Mouse (Mus musculus) limb, embryonic 13.5 days (tissue): ENCODE measurements around the gene Ube2r2. TPM values are rescaled to one million over a fixed set of nuclear protein-coding genes. Genes with fewer than 3 reads are reported as not detected.
A peak's percentile ranks its signal among the peaks of the same experiment; 100 is the strongest.

Experiments
- ATAC-seq: fragments of 200-750 bp; cut with Nextera tagmentation; 2 replicates; pipeline ENCODE4 v1.8.0; 2017; ENCODE audit warnings: low read depth, moderate number of reproducible peaks, moderate TSS enrichment; ENCODE audit not compliant: low FRiP score
- H3K27ac ChIP-seq: fragments of 300-500 bp; sonication (generic); 2 replicates; pipeline ENCODE4 v1.5.1; 2015; ENCODE audit warnings: inconsistent platforms, mild to moderate bottlenecking, moderate library complexity
- H3K27me3 ChIP-seq: fragments of 300-500 bp; sonication (generic); 2 replicates; pipeline ENCODE4 v1.6.1; 2015; ENCODE audit warnings: mild to moderate bottlenecking, inconsistent platforms
- H3K36me3 ChIP-seq: fragments of 300-500 bp; sonication (generic); 2 replicates; pipeline ENCODE4 v1.6.1; 2015; ENCODE audit warnings: inconsistent platforms, mild to moderate bottlenecking, moderate library complexity
- H3K4me1 ChIP-seq: fragments of 300-500 bp; sonication (generic); 2 replicates; pipeline ENCODE4 v1.6.1; 2015; ENCODE audit warnings: inconsistent platforms
- H3K4me2 ChIP-seq: fragments of 300-500 bp; sonication (generic); replicated peaks from 2 replicates; pipeline ENCODE4 v1.6.1; 2015; ENCODE audit warnings: inconsistent platforms, mild to moderate bottlenecking, moderate library complexity
- H3K4me3 ChIP-seq: fragments of 300-500 bp; sonication (generic); 2 replicates; pipeline ENCODE4 v1.5.1; 2015; ENCODE audit warnings: moderate library complexity, mild to moderate bottlenecking, inconsistent platforms
- H3K9ac ChIP-seq: fragments of 300-500 bp; sonication (generic); 2 replicates; pipeline ENCODE4 v1.6.1; 2015; ENCODE audit warnings: mild to moderate bottlenecking, inconsistent platforms
- H3K9me3 ChIP-seq: fragments of 300-500 bp; sonication (generic); 2 replicates; pipeline ENCODE4 v1.6.1; 2016; ENCODE audit warnings: inconsistent platforms
- WGBS: fragments of 180-500 bp; shearing (Covaris S2); methylation state at CpG from one replicate; pipeline ENCODE4 v1.1.7; 2015; 5-methylcytosine and 5-hydroxymethylcytosine counted together
- polyA plus RNA-seq: library from polyadenylated mRNA; unstranded; fragments of >200 nt; fragmentation: Nextera tagmentation; extraction: Ambion mirVana; gene quantifications from 2 replicates; pipeline ENCODE4 v1.2.1, GENCODE M21; 2015

Ube2r2 gene
- polyA plus RNA-seq, 1 experiment from 2014 or later = 94.5 TPM

DNA sequence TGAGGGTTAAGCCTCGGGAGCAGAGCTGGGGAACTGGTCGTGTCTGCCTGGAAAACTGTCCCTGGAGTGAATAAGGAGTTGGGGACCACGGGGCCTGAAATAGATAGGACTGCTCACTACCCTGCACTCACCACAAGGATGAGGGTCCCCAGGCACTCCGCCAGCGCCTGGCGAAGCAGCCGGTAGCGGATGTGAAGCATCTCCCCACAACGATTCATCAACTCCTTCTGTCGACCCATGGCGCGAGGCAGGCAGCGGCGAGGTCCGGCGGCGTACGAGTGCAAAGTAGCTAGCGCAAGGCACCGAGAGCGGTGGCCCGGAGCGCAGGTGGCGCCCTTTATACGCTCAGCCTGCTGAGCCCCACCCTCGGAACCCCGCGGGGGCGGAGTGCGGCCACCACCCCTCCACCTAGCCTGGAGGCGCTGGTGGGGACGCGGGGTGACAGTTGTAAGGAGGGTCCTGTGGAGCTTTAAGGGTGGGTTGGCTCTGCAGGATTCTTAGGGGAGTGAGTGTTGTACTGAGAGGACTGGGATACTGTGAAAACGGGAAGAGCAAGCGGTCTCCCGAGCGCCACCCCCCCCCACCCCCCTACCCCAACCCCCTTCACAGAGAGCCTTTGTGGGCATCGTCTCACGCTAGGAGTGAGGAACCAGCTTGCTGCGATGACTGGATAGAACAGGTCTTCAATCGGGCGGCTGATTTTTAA lies 37.5 kb upstream of the Ube2r2 start, which contains the start of gene Aqp3:
Aqp3 (minus strand) TSS at position 313 of the 706 bp plus-strand sequence.
- H3K27me3 ChIP-seq = peaks cover 42% of the 10 kb centered on the region
- H3K4me1 ChIP-seq = peaks cover 25% of the 10 kb centered on the region
- ATAC-seq = peak; percentile 49; the same call in 1 of the 2 replicates
- 1% methylated on average over 42 of the region's 42 CpGs for WGBS
- H3K4me3 ChIP-seq = peak within 1 kb of the TSS; percentile 46
- H3K9ac ChIP-seq = peak within 1 kb of the TSS; percentile 52
- peak within 1 kb of the TSS; percentile 84 for H3K4me2 ChIP-seq
- no peak within 1 kb of the TSS for H3K27ac ChIP-seq
- H3K36me3 ChIP-seq = no peaks in the 10 kb centered on the region
- H3K9me3 ChIP-seq = no peaks in the 10 kb centered on the region

DNA sequence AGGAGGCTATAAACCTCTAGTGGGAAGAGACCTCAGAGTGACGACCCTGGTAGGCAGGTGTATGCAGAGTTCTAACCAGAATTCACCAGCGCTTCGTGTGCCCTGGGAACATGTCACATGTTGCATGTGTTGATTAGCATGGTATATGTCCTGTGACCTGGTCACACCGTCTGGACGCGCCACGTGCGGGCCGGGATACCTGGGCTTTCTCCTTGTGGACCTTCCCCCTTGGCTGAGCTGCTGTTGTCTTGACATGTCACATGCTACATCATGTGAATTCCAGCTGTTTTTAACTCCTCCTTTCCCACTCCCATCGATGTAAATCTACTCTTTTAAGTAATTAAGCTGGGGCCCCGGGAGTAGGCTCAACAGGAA lies 37.0 kb upstream of the Ube2r2 start:
- peaks cover 42% of the 10 kb centered on the region for H3K27me3 ChIP-seq
- peaks cover 25% of the 10 kb centered on the region for H3K4me1 ChIP-seq
- no peak overlapping the region for H3K27ac ChIP-seq
- WGBS = 12% methylated on average over 11 of the region's 11 CpGs
- H3K4me2 ChIP-seq = peak overlapping the region; percentile 84
- H3K4me3 ChIP-seq = peak overlapping the region; percentile 46
- ATAC-seq = peak; percentile 30; the same call in 1 of the 2 replicates
- H3K9me3 ChIP-seq = no peaks in the 10 kb centered on the region
- H3K36me3 ChIP-seq = no peaks in the 10 kb centered on the region
- no peak overlapping the region; the same call in 1 of the 2 replicates for H3K9ac ChIP-seq

DNA sequence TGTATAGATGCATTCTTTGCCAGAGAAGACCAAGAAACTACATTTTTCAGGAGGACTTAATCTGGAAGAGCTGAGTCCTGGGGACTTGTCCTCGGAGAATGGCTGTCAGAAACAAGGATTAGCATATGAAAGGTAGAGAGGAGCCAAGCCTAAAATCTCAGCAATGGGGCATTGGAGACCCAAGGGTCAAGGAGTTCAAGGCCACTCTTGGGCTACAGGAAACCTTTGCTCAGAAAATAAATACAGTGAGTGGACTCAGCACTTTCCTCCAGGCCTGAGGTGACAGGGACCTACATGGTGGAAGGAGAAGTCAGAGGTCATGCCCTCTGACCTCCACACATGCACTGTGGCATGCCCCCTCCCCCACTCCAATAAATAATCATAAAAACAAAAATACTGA lies 34.6 kb upstream of the Ube2r2 start:
- WGBS = 29% methylated on average over 1 of the region's 1 CpGs
- no peak overlapping the region for H3K27ac ChIP-seq
- H3K4me2 ChIP-seq = no peak overlapping the region
- H3K4me1 ChIP-seq = peaks cover 20% of the 10 kb centered on the region
- no peaks in the 10 kb centered on the region for H3K36me3 ChIP-seq
- H3K9me3 ChIP-seq = no peaks in the 10 kb centered on the region
- no peak overlapping the region for H3K9ac ChIP-seq
- H3K4me3 ChIP-seq = no peak overlapping the region
- ATAC-seq = no peak
- peaks cover 40% of the 10 kb centered on the region for H3K27me3 ChIP-seq

DNA sequence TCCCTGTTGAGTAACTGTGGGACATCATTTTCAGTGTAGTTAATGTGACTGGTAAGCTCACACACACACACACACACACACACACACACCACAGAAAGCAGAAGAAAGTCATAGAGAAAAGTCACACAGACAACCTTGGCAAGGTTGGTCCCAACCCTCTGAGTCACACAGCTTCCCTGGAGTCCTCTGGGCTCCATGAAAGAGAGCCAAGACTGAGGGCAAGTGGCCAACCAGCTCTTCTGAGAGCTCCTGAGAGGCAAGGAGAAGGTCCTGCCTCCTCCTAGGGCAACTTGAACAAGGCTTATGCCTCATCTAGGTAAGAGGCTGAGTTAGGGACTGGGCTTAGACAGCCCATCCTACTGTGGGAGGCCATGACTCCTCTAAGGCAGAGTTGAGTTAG lies 32.6 kb upstream of the Ube2r2 start:
- peaks cover 21% of the 10 kb centered on the region for H3K27me3 ChIP-seq
- H3K27ac ChIP-seq = no peak overlapping the region

DNA sequence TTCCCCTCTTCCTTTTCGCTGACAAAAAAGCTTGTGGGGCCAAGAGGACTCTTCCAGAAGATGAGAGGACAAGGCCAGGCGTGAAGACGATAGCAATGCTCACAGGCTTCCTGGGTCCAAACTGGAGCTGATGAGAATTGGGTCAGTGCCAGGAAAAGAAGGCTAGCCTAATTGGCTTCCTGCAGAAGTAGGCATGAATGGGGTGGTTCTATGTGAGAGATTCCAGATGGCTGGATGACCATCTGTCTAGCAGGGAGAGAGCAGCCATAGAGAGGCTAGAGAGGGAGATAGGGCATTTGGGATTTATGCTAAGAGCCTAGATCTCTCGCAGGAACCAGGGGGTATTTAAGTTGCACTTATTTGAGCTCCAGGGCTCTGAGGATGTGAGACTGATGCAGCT lies 28.1 kb upstream of the Ube2r2 start:
- ATAC-seq = no peak
- Histone ChIP-seq H3K36me3 (no peaks in the 10 kb centered on the region; the same call in 1 of the 2 replicates), H3K4me2 (no peak overlapping the region), H3K4me3 (no peak overlapping the region), H3K27me3 (no peaks in the 10 kb centered on the region), H3K27ac (no peak overlapping the region), H3K9ac (no peak overlapping the region; the same call in 1 of the 2 replicates), H3K4me1 (no peaks in the 10 kb centered on the region), H3K9me3 (no peaks in the 10 kb centered on the region)
- WGBS = 64% methylated on average over 4 of the region's 4 CpGs

More for the DNA sequence above, 32.6 kb upstream of the Ube2r2 start:
- ATAC-seq = no peak
- Histone ChIP-seq H3K9me3 (no peaks in the 10 kb centered on the region), H3K4me1 (peaks cover 9% of the 10 kb centered on the region), H3K9ac (no peak overlapping the region), H3K4me3 (no peak overlapping the region), H3K4me2 (no peak overlapping the region), H3K36me3 (no peaks in the 10 kb centered on the region)

DNA sequence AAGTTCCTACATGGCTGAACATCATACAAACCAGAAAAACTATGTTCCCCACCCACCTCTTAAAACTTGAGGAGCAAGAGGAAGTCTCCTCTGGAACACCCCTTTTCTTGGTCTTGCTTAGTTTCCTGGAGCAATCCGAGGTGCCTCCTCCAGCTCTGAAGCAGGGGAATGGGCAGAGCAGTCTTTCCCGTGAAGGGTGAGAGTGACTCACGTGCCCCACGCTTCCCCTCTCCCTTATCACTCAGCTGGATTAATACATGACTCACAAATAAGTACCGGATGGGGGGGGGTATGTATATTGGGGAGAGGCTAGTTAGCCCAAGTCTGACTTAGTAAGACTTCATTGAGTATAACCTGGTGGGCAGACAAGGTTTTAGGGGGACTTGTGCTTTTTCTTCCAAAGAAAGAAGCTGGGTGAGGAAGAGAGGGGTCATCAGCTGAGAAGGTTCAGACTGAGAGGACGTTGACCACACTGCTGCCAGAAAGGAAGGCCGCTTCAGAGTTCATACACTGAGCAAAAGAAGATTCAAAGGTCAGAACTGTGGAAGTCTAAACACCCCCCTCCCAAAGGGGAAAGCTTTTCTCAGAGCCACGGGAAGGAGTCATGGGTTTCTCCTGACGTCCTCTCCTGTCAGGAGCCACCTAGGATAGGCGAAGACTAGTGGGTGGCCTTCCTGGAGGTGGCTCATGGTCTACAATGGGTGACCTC lies 26.7 kb upstream of the Ube2r2 start:
- peaks cover 3% of the 10 kb centered on the region for H3K36me3 ChIP-seq
- no peaks in the 10 kb centered on the region for H3K4me1 ChIP-seq
- no peaks in the 10 kb centered on the region for H3K27me3 ChIP-seq
- no peak overlapping the region for H3K9ac ChIP-seq
- no peak overlapping the region for H3K27ac ChIP-seq
- no peak for ATAC-seq
- no peaks in the 10 kb centered on the region for H3K9me3 ChIP-seq
- WGBS = 76% methylated on average over 10 of the region's 10 CpGs
- no peak overlapping the region for H3K4me3 ChIP-seq
- no peak overlapping the region for H3K4me2 ChIP-seq

DNA sequence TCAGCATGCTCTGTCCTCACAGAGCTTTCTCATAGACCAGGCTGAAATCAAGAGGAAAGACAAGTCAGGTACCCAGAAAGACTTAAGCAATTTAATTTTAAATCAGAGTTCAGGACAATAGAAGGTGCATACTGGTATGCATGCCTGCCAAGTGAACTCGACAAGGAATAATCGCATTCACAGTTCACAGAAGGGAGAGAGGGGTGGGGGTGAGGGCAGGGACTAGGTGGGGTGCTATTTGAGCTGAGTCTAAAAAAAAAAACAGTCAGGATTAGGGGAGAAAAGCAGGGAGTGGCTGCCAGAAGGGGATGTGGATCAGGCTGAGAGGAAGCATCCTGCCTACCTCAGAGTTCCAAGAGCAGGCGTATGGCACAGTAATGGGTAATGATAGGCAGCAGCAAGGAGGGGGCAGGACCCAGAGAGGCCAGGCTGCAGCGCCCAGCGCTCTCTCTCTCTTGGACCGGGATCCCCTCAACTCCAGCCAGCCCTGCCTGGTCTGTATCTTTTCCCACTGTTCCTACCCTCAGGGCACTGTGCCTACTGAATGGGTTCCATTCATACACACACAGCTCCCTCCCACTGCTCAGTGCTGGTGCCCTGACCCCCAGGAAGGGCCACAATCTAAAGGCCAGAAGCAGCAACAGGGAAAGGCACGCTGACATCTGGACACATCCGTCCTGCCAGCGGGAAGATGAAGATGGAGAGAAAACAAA lies 21.0 kb upstream of the Ube2r2 start:
- no peak for ATAC-seq

DNA sequence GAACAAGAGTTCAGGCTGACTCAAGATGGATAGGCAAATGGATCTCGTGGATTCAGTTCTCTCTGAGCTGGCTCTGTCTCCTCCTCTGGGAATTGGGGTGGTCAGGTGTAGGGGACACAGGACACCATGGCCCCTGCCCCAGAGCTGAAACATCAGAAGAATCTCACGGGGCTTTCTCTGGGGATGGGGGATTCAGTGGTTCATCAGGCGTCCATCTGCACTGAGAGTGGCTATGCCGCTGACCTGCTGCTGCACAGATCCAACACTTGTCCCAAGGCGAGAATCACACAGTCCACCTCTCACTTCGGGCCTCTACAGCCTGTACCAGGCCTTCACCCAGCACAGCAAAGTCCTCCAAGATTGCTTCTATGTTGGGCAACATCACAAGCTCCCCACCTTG lies 20.5 kb upstream of the Ube2r2 start:
- Histone ChIP-seq H3K4me3 (no peak overlapping the region), H3K4me2 (no peak overlapping the region), H3K36me3 (peaks cover 65% of the 10 kb centered on the region), H3K9ac (no peak overlapping the region), H3K27ac (no peak overlapping the region), H3K4me1 (no peaks in the 10 kb centered on the region), H3K9me3 (no peaks in the 10 kb centered on the region), H3K27me3 (no peaks in the 10 kb centered on the region)
- no peak for ATAC-seq
- WGBS = 91% methylated on average over 6 of the region's 6 CpGs

More for the DNA sequence above, 21.0 kb upstream of the Ube2r2 start:
- no peaks in the 10 kb centered on the region for H3K9me3 ChIP-seq
- H3K27me3 ChIP-seq = no peaks in the 10 kb centered on the region
- no peaks in the 10 kb centered on the region for H3K4me1 ChIP-seq
- 87% methylated on average over 9 of the region's 9 CpGs for WGBS
- no peak overlapping the region for H3K4me2 ChIP-seq
- no peak overlapping the region for H3K27ac ChIP-seq
- H3K9ac ChIP-seq = 0 out of 2 replicates have a peak overlapping the region, but pooled peaks have one; percentile 25
- no peak overlapping the region for H3K4me3 ChIP-seq
- H3K36me3 ChIP-seq = peaks cover 60% of the 10 kb centered on the region

DNA sequence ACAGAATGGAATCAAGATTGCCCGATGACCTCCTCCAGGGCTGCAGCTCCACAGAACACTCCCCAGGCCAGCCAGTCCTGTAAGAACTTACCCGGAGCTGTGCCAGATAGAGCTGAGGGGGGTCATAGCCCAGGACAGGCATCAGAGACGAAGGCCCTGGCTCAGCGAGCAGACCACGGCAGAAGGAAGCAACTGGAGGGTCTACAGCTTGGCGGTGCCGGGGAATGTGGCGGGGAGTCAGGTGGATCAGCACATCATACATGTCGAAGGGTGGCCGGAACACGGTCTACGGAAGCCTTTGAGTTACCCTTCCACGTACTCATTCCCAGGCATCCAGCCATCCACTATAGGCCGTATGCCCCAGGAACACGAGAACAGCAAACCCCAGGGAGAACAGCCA lies 19.8 kb upstream of the Ube2r2 start:
- Histone ChIP-seq H3K4me1 (no peaks in the 10 kb centered on the region), H3K4me2 (no peak overlapping the region), H3K4me3 (no peak overlapping the region), H3K9ac (no peak overlapping the region), H3K9me3 (no peaks in the 10 kb centered on the region), H3K27ac (no peak overlapping the region), H3K36me3 (peaks cover 72% of the 10 kb centered on the region), H3K27me3 (no peaks in the 10 kb centered on the region)
- WGBS = 90% methylated on average over 15 of the region's 15 CpGs
- ATAC-seq = no peak

DNA sequence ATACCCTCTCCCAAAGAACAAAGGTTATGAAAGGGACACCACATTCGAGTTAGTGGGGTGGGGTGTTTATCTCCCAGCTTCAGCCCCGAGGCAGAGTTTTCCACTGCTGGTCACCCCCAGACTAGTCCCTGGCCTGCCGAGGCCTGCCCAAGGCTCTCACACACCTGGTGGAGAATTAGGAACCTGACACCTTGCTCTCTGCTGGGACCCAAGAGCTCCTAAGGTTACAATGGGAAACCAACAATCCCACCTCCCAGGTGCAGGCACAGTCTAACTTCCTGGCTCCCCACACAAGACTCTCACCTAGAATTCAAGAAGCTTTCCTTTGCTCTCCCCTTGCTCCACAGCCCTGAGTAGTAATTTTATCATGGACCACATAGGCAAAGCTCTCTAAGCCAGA lies 18.7 kb upstream of the Ube2r2 start:
- ATAC-seq = no peak
- Histone ChIP-seq H3K27me3 (no peaks in the 10 kb centered on the region), H3K4me1 (no peaks in the 10 kb centered on the region), H3K9me3 (no peaks in the 10 kb centered on the region), H3K36me3 (peaks cover 83% of the 10 kb centered on the region), H3K27ac (no peak overlapping the region), H3K4me3 (no peak overlapping the region), H3K4me2 (no peak overlapping the region), H3K9ac (no peak overlapping the region)
- WGBS = 67% methylated on average over 3 of the region's 3 CpGs

DNA sequence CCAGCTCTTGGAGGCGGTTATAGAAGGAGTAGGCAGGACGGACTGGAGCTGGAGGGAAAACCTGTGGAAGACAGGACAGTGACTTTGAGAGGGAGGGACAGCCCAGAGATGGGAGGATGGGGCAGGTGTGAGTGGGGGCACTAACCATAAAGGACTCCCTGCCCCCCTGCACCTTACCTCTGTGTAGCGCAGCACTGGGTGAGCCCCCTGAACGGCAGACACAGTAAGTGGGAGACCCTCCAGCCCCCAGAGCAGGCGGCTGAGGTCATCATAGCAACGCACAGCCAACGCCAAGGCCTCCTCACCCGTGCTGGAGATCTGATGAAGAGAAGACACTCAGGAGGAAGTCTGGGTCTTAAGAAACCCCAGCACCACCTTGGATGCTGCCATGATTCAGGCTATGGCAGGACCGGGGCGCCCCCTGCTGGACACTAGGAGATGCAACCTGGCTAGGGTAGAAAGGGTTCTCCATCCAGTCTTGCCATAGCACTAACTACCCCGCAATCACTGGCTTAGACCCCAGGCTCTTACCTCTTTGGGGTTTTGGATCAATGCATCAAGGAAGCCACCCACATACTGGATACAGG lies 16.7 kb upstream of the Ube2r2 start:
- no peak overlapping the region for H3K27ac ChIP-seq
- no peaks in the 10 kb centered on the region for H3K27me3 ChIP-seq
- H3K36me3 ChIP-seq = peaks cover 91% of the 10 kb centered on the region
- 0 out of 2 replicates have a peak, but pooled peaks have one; percentile 12 for ATAC-seq
- 70% methylated on average over 11 of the region's 11 CpGs for WGBS
- peaks cover 10% of the 10 kb centered on the region for H3K4me1 ChIP-seq
- H3K9me3 ChIP-seq = no peaks in the 10 kb centered on the region
- H3K9ac ChIP-seq = no peak overlapping the region
- no peak overlapping the region for H3K4me3 ChIP-seq
- no peak overlapping the region for H3K4me2 ChIP-seq
